Mouse (Mus musculus): ENCODE measurements around the gene B230118H07Rik.

- TF ChIP-seq POLR2A (IDR thresholded peaks at IDR 0.05; ENCODE audit: insufficient read depth, low read length) (no peak), CTCF (IDR thresholded peaks at IDR 0.05; ENCODE audit: low read depth, low read length) (no peak), EP300 (IDR thresholded peaks at IDR 0.05; ENCODE audit: insufficient read depth, low read depth, low read length) (no peak)
Observed at GRCm38 (mm10) chr2:101693577-101694215, 44.4 kb upstream of the B230118H07Rik start.
